Mouse (Mus musculus): ENCODE measurements at regions not wholly inside any gene's neighbourhood (a gene's known extent, or its start where the extent isn't known, plus 50 kb on each side); places are given as distances from the start of the nearest gene placed in this dataset.

- 68% methylated on average over 3 of the region's 3 CpGs for WGBS
Measured at GRCm38 (mm10) chr5:54239586-54239985, 241.3 kb downstream of the Stim2 start.

GRCm38 (mm10) chr5:54241169-54241917 lies 243.0 kb downstream of the Stim2 start:
- ATAC-seq (ENCODE audit: low FRiP score, low TSS enrichment): no peak
- Histone ChIP-seq H3K27me3 (ENCODE audit: control insufficient read depth, insufficient read depth, low read length) (no peaks in the 10 kb centered on the region), H3K27ac (replicated peaks) (no peak overlapping the region), H3K9ac (ENCODE audit: low read length) (no peak overlapping the region; the same call in 1 of the 2 replicates), H3K4me1 (replicated peaks; ENCODE audit: control insufficient read depth, insufficient read depth) (no peaks in the 10 kb centered on the region), H3K4me3 (ENCODE audit: low read depth, low read length) (no peak overlapping the region), H3K36me3 (ENCODE audit: control insufficient read depth, insufficient read depth, low read length) (no peaks in the 10 kb centered on the region), H3K4me2 (replicated peaks; ENCODE audit: low read depth) (peak overlapping the region; percentile 12; the same call in 1 of the 2 replicates), H3K9me3 (ENCODE audit: control insufficient read depth, low read length) (no peaks in the 10 kb centered on the region)
- DNase-seq (ENCODE audit: low spot score): no peak
- TF ChIP-seq EP300 (optimal IDR thresholded peaks at IDR 0.05): no peak
- TF ChIP-seq CTCF (IDR thresholded peaks at IDR 0.05; ENCODE audit: low read depth): no peak
- 27% methylated on average over 20 of the region's 20 CpGs for WGBS

More at GRCm38 (mm10) chr5:54239586-54239985, 241.3 kb downstream of the Stim2 start:
- Histone ChIP-seq H3K36me3 (ENCODE audit: control insufficient read depth, insufficient read depth, low read length) (no peaks in the 10 kb centered on the region), H3K4me3 (ENCODE audit: low read depth, low read length) (no peak overlapping the region), H3K4me2 (replicated peaks; ENCODE audit: low read depth) (no peak overlapping the region), H3K9me3 (ENCODE audit: control insufficient read depth, low read length) (no peaks in the 10 kb centered on the region), H3K9ac (ENCODE audit: low read length) (no peak overlapping the region), H3K27me3 (ENCODE audit: control insufficient read depth, insufficient read depth, low read length) (no peaks in the 10 kb centered on the region), H3K27ac (replicated peaks) (no peak overlapping the region), H3K4me1 (replicated peaks; ENCODE audit: control insufficient read depth, insufficient read depth) (no peaks in the 10 kb centered on the region)
- ATAC-seq (ENCODE audit: low FRiP score, low TSS enrichment) (no peak), DNase-seq (ENCODE audit: low spot score) (no peak)
- TF ChIP-seq EP300 (optimal IDR thresholded peaks at IDR 0.05): no peak
- TF ChIP-seq CTCF (IDR thresholded peaks at IDR 0.05; ENCODE audit: low read depth): no peak

- Histone ChIP-seq H3K27me3 (ENCODE audit: control insufficient read depth, insufficient read depth, low read length) (no peaks in the 10 kb centered on the region), H3K4me2 (replicated peaks; ENCODE audit: low read depth) (no peak overlapping the region), H3K4me3 (ENCODE audit: low read depth, low read length) (no peak overlapping the region), H3K9me3 (ENCODE audit: control insufficient read depth, low read length) (no peaks in the 10 kb centered on the region), H3K4me1 (replicated peaks; ENCODE audit: control insufficient read depth, insufficient read depth) (no peaks in the 10 kb centered on the region), H3K9ac (ENCODE audit: low read length) (no peak overlapping the region), H3K36me3 (ENCODE audit: control insufficient read depth, insufficient read depth, low read length) (no peaks in the 10 kb centered on the region), H3K27ac (replicated peaks) (no peak overlapping the region)
- ATAC-seq (ENCODE audit: low FRiP score, low TSS enrichment): no peak
- 86% methylated on average over 4 of the region's 4 CpGs for WGBS
- TF ChIP-seq EP300 (optimal IDR thresholded peaks at IDR 0.05) (no peak), CTCF (IDR thresholded peaks at IDR 0.05; ENCODE audit: low read depth) (no peak)
- DNase-seq (ENCODE audit: low spot score): no peak
Measured at GRCm38 (mm10) chr5:54242126-54242525, 243.8 kb downstream of the Stim2 start.

GRCm38 (mm10) chr5:54252038-54252437 lies 253.7 kb downstream of the Stim2 start:
- no peak overlapping the region for H3K4me2 ChIP-seq (replicated peaks; ENCODE audit: low read depth)
- DNase-seq (ENCODE audit: low spot score) (no peak), ATAC-seq (ENCODE audit: low FRiP score, low TSS enrichment) (no peak)
- no peaks in the 10 kb centered on the region for H3K4me1 ChIP-seq (replicated peaks; ENCODE audit: control insufficient read depth, insufficient read depth)
- no peaks in the 10 kb centered on the region for H3K27me3 ChIP-seq (ENCODE audit: control insufficient read depth, insufficient read depth, low read length)
- H3K27ac ChIP-seq (replicated peaks): no peak overlapping the region
- no peak overlapping the region for H3K4me3 ChIP-seq (ENCODE audit: low read depth, low read length)
- H3K36me3 ChIP-seq (ENCODE audit: control insufficient read depth, insufficient read depth, low read length): no peaks in the 10 kb centered on the region
- no peak overlapping the region for H3K9ac ChIP-seq (ENCODE audit: low read length)
- WGBS: 78% methylated on average over 2 of the region's 2 CpGs
- TF ChIP-seq EP300 (optimal IDR thresholded peaks at IDR 0.05) (no peak), CTCF (IDR thresholded peaks at IDR 0.05; ENCODE audit: low read depth) (no peak)
- no peaks in the 10 kb centered on the region for H3K9me3 ChIP-seq (ENCODE audit: control insufficient read depth, low read length)

GRCm38 (mm10) chr5:54254005-54254404 lies 255.7 kb downstream of the Stim2 start:
- DNase-seq (ENCODE audit: low spot score): no peak
- no peaks in the 10 kb centered on the region for H3K27me3 ChIP-seq (ENCODE audit: control insufficient read depth, insufficient read depth, low read length)
- TF ChIP-seq CTCF (IDR thresholded peaks at IDR 0.05; ENCODE audit: low read depth) (no peak), EP300 (optimal IDR thresholded peaks at IDR 0.05) (no peak)
- H3K36me3 ChIP-seq (ENCODE audit: control insufficient read depth, insufficient read depth, low read length): no peaks in the 10 kb centered on the region
- H3K4me2 ChIP-seq (replicated peaks; ENCODE audit: low read depth): no peak overlapping the region
- 69% methylated on average over 7 of the region's 7 CpGs for WGBS
- no peak overlapping the region for H3K9ac ChIP-seq (ENCODE audit: low read length)
- no peak for ATAC-seq (ENCODE audit: low FRiP score, low TSS enrichment)
- no peak overlapping the region for H3K4me3 ChIP-seq (ENCODE audit: low read depth, low read length)
- no peaks in the 10 kb centered on the region for H3K4me1 ChIP-seq (replicated peaks; ENCODE audit: control insufficient read depth, insufficient read depth)
- H3K27ac ChIP-seq (replicated peaks): no peak overlapping the region
- no peaks in the 10 kb centered on the region for H3K9me3 ChIP-seq (ENCODE audit: control insufficient read depth, low read length)

GRCm38 (mm10) chr5:54258087-54258733 lies 259.9 kb downstream of the Stim2 start:
- Histone ChIP-seq H3K4me3 (ENCODE audit: low read depth, low read length) (no peak overlapping the region), H3K36me3 (ENCODE audit: control insufficient read depth, insufficient read depth, low read length) (no peaks in the 10 kb centered on the region), H3K4me2 (replicated peaks; ENCODE audit: low read depth) (no peak overlapping the region), H3K27me3 (ENCODE audit: control insufficient read depth, insufficient read depth, low read length) (no peaks in the 10 kb centered on the region), H3K4me1 (replicated peaks; ENCODE audit: control insufficient read depth, insufficient read depth) (no peaks in the 10 kb centered on the region), H3K9ac (ENCODE audit: low read length) (no peak overlapping the region), H3K9me3 (ENCODE audit: control insufficient read depth, low read length) (no peaks in the 10 kb centered on the region), H3K27ac (replicated peaks) (no peak overlapping the region)
- TF ChIP-seq CTCF (IDR thresholded peaks at IDR 0.05; ENCODE audit: low read depth) (peak; percentile 75), EP300 (optimal IDR thresholded peaks at IDR 0.05) (no peak)
- peak; percentile 32 for DNase-seq (ENCODE audit: low spot score)
- peak; percentile 63; the same call in 1 of the 2 replicates for ATAC-seq (ENCODE audit: low FRiP score, low TSS enrichment)
- WGBS: 9% methylated on average over 1 of the region's 1 CpGs
